Mouse (Mus musculus) hindbrain, embryonic 12.5 days (tissue): Measurements from ENCODE around the gene Smim12. TPM values are rescaled to one million over a fixed set of nuclear protein-coding genes. Genes with fewer than 3 reads are reported as not detected.

Experiments used
- ATAC-seq: fragments of 200-750 bp; cut with Nextera tagmentation; 2 replicates; pipeline ENCODE4 v1.8.0; 2017; ENCODE audit warnings: moderate TSS enrichment; ENCODE audit not compliant: low FRiP score
- H3K27ac ChIP-seq: fragments of 300-500 bp; sonication (generic); 2 replicates; pipeline ENCODE4 v1.5.1; 2016; ENCODE audit warnings: mild to moderate bottlenecking
- H3K27me3 ChIP-seq: fragments of 300-500 bp; sonication (generic); 2 replicates; pipeline ENCODE4 v1.6.1; 2016; ENCODE audit warnings: mild to moderate bottlenecking
- H3K36me3 ChIP-seq: fragments of 300-500 bp; sonication (generic); 2 replicates; pipeline ENCODE4 v1.6.1; 2016; ENCODE audit warnings: mild to moderate bottlenecking
- H3K4me1 ChIP-seq: fragments of 300-500 bp; sonication (generic); 2 replicates; pipeline ENCODE4 v1.6.1; 2016
- H3K4me2 ChIP-seq: fragments of 300-500 bp; sonication (generic); replicated peaks from 2 replicates; pipeline ENCODE4 v1.6.1; 2016; ENCODE audit warnings: mild to moderate bottlenecking
- H3K4me3 ChIP-seq: fragments of 300-500 bp; sonication (generic); 2 replicates; pipeline ENCODE4 v1.5.1; 2016; ENCODE audit warnings: mild to moderate bottlenecking
- H3K9ac ChIP-seq: fragments of 300-500 bp; sonication (generic); 2 replicates; pipeline ENCODE4 v1.6.1; 2016; ENCODE audit warnings: mild to moderate bottlenecking, moderate library complexity
- H3K9me3 ChIP-seq: fragments of 300-500 bp; sonication (generic); replicated peaks from 2 replicates; pipeline ENCODE4 v1.6.1; 2016; ENCODE audit warnings: mild to moderate bottlenecking
- whole genome bisulfite sequencing: fragments of 180-500 bp; shearing (Covaris S2); methylation state at CpG from one replicate; pipeline ENCODE4 v1.1.7; 2016; 5-methylcytosine and 5-hydroxymethylcytosine counted together
- polyA plus RNA-seq: library from polyadenylated mRNA; unstranded; fragments of >200 nt; fragmentation: Nextera tagmentation; extraction: Ambion mirVana; gene quantifications from 2 replicates; pipeline ENCODE4 v1.2.1, GENCODE M21; 2016

Smim12 gene
- polyA plus RNA-seq, 1 experiment from 2014 or later: 50.6 TPM

DNA sequence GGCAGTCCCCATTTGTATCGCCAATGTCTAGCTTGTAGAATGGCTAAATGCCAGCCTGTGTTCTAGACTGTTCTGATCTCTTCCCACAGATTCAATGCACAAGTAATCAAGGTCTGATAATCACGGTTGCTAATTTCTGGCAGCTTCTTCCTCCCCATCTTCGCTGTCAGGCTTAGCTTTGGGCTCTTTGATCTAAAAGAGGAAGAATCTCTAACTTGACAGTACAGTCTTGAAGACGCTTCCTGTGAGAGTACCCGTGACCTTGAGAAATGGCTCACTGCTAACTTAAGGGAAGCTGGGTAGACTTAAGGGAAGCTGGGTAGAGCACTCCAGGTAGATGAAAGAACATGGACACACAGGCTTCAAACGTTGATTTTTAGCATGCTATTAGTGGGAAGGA is 888 bp upstream of the Smim12 start:
- peaks cover 16% of the 10 kb centered on the region for H3K4me1 ChIP-seq
- H3K27me3 ChIP-seq: peaks cover 17% of the 10 kb centered on the region
- H3K9me3 ChIP-seq: no peaks in the 10 kb centered on the region
- H3K9ac ChIP-seq: no peak overlapping the region
- H3K4me2 ChIP-seq: no peak overlapping the region
- WGBS: 65% methylated on average over 6 of the region's 6 CpGs
- peaks cover 13% of the 10 kb centered on the region for H3K36me3 ChIP-seq
- H3K4me3 ChIP-seq: no peak overlapping the region
- no peak overlapping the region for H3K27ac ChIP-seq
- ATAC-seq: no peak

DNA sequence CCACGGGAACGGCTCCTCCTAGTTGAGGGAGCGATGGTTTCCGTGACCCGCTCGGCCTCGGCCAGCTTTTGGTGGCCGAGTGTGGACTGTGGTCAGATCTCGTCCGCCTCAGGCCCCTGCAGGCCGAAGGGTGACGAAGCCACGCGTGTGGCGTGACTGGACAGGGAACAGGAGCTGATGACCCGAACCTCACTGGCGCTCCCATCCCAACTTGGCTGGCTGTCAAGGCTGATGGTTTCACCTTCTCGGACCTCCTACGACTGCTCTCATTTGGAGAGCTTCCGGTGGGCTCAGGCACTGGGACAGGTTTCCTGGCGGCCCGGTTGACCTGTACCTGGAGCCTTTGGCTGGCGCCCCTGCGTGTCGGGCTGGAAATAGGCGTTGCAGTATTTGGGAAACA is 369 bp downstream of the Smim12 start:
- under 1% methylated on average over 26 of the region's 26 CpGs for WGBS
- Histone ChIP-seq H3K9me3 (no peaks in the 10 kb centered on the region), H3K4me2 (peak overlapping the region; percentile 97), H3K36me3 (peaks cover 20% of the 10 kb centered on the region), H3K9ac (peak overlapping the region; percentile 85), H3K27ac (no peak overlapping the region), H3K27me3 (peaks cover 12% of the 10 kb centered on the region; the same call in 1 of the 2 replicates), H3K4me1 (peaks cover 16% of the 10 kb centered on the region), H3K4me3 (peak overlapping the region; percentile 84)
- ATAC-seq: peak; percentile 69

DNA sequence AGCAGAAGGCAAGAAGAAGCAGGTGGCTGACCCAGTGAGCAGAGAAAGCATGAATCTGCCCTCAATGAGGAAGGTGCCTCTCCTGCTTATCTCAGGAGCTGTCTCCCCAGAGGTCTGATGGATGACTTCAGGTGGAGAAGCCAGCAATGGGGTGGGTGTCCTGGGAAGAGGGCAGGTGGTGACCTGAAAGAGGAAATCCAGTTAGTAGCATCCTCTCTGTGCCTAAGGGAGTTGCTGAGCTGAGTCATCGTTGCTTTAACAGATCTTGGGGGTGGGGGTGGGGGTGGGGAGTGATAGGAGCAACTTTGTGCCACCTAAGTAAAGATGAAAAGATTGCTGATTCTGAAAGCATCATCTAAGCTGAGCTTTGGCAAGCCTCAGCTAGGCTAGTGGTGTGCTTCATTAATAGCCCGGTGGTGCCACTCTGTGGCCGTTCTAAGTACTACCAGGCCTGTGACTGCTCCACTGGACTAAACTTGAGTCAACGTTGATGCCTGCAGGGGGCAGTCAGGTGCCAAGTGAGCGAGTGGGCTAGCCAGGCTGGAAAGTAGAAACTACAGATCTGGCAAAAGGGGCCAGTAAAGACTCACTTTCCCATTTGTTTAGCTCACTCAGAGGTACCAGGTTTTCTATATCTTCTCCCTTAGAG is 6.2 kb downstream of the Smim12 start:
- WGBS: 2% methylated on average over 5 of the region's 5 CpGs
- no peak overlapping the region for H3K4me3 ChIP-seq

DNA sequence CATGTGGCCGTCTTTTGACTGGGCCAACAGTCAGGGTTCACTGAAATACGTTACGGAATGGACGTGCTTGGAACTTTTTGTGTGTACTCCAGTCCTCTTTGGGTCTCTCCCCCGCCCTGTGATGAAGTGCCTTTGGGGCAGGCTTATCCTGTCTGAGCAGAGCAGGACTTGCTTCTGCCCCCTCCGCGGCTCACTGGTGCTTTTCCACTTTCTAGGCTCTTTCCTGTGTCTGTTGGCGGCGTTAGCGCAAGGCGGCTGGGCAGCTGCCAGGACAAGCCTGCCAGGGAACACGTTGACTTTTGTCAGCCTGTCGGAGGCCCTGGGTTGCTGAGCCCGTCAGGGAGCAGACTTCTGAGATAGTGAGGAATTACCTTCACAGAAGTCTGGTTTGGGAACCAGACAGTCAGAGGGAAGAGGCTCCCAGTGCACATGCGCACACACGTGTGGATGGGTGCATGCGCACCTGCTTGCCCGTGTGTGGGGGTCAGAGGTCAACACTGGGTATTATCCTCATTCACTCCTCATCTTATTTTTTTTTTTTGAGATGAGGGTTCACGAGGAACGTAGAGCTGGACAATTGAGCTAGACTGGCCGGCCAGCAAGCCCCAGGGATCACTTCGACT is 8.5 kb downstream of the Smim12 start:
- no peak overlapping the region for H3K27ac ChIP-seq

More for the DNA sequence above, 6.2 kb downstream of the Smim12 start:
- peaks cover 12% of the 10 kb centered on the region for H3K4me1 ChIP-seq
- peak; percentile 87 for ATAC-seq
- H3K9ac ChIP-seq: no peak overlapping the region
- H3K9me3 ChIP-seq: no peaks in the 10 kb centered on the region
- peaks cover 20% of the 10 kb centered on the region for H3K36me3 ChIP-seq
- H3K27me3 ChIP-seq: no peaks in the 10 kb centered on the region
- no peak overlapping the region for H3K27ac ChIP-seq
- no peak overlapping the region for H3K4me2 ChIP-seq

DNA sequence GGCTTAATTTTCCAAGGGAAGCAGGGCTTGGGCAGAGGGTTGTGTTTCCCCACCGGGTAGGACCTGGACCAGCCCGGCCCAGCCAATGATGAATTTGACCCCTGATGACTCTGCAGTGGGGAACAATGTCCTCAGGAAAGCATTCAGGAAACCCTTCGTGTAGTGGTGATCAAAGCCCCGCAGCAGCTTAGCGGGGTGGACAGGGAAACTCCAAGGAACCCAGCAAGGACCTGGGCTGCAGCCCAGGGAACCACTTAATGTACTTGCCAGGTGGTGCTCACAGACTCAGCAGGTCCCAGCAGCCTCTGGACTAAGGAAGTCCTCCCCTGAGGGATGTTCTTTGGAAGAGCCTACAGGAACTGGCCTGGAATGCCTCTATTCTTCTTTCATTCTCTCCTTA is 13.2 kb downstream of the Smim12 start:
- no peak overlapping the region for H3K4me3 ChIP-seq
- H3K27me3 ChIP-seq: no peaks in the 10 kb centered on the region
- no peak overlapping the region for H3K27ac ChIP-seq
- 59% methylated on average over 5 of the region's 5 CpGs for WGBS
- no peak for ATAC-seq
- no peak overlapping the region for H3K9ac ChIP-seq
- no peak overlapping the region for H3K4me2 ChIP-seq
- H3K9me3 ChIP-seq: no peaks in the 10 kb centered on the region
- no peaks in the 10 kb centered on the region for H3K36me3 ChIP-seq
- peaks cover 3% of the 10 kb centered on the region; the same call in 1 of the 2 replicates for H3K4me1 ChIP-seq

More for the DNA sequence above, 8.5 kb downstream of the Smim12 start:
- H3K9me3 ChIP-seq: no peaks in the 10 kb centered on the region
- peaks cover 13% of the 10 kb centered on the region for H3K36me3 ChIP-seq
- ATAC-seq: no peak
- H3K9ac ChIP-seq: no peak overlapping the region
- peaks cover 3% of the 10 kb centered on the region; the same call in 1 of the 2 replicates for H3K4me1 ChIP-seq
- H3K27me3 ChIP-seq: no peaks in the 10 kb centered on the region
- no peak overlapping the region for H3K4me3 ChIP-seq
- H3K4me2 ChIP-seq: no peak overlapping the region
- 66% methylated on average over 22 of the region's 22 CpGs for WGBS

DNA sequence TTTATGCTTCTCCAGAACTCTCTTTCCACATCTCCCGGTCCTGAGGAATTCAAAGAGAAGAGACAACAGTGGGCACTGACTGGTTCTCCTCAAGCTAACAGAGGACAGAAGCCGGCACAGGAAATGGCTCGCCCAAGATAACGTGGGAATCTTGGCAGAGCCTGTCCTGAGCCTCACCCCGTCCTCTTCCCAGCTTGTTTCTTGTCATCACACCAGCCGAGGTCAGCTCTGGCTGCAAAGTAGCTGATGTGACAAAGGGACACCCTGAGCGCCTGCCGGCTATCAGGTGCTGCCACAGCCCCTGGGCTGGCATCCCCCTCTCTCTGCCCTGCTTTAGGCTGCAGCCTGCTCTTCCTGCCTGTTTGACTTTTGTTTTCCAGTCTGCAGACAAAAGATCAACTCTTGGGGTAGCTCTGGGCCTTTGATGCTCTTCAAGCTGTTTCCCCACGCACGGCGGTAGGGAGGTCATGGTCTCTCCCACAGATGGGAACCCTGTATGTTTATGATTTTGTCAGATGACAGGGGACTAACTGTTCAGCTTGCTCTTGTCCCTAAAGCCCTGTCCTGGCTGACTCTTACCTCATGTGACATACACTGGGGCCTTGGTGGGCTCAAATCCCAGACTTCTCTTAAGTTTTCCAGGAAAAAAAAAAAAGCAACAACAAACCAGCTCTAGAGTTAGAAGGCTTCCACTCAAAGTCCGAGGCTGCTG is 14.8 kb downstream of the Smim12 start:
- H3K9me3 ChIP-seq: no peaks in the 10 kb centered on the region
- no peak overlapping the region for H3K27ac ChIP-seq
- no peaks in the 10 kb centered on the region for H3K4me1 ChIP-seq
- no peak overlapping the region for H3K4me2 ChIP-seq
- H3K36me3 ChIP-seq: no peaks in the 10 kb centered on the region
- no peak for ATAC-seq
- 54% methylated on average over 12 of the region's 12 CpGs for WGBS
- no peak overlapping the region for H3K4me3 ChIP-seq
- H3K9ac ChIP-seq: no peak overlapping the region
- H3K27me3 ChIP-seq: no peaks in the 10 kb centered on the region

DNA sequence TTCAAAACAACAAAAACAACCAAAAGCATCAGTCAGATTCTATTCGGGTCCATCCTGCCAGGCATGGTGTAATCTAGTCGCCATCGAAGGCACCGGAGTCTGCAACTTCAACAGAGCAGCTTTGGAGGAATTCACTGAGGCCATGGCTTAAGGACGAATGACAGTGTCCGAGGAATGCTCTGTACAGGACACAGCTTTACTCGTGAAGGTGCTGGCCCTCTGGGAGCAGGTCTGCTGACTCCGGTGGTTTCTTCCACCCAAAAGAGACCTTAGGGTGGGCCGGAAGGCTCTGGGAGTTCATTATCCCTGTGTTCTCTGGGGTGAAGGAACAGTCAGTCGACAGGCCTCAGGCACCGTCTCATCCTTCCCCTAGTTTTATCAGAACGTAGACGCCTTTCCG is 18.0 kb downstream of the Smim12 start:
- H3K4me1 ChIP-seq: peaks cover 8% of the 10 kb centered on the region
- no peak overlapping the region for H3K4me2 ChIP-seq
- no peak overlapping the region for H3K27ac ChIP-seq
- H3K4me3 ChIP-seq: no peak overlapping the region
- H3K9me3 ChIP-seq: no peaks in the 10 kb centered on the region
- WGBS: 91% methylated on average over 14 of the region's 14 CpGs
- H3K9ac ChIP-seq: no peak overlapping the region
- no peak for ATAC-seq
- no peaks in the 10 kb centered on the region for H3K36me3 ChIP-seq
- H3K27me3 ChIP-seq: no peaks in the 10 kb centered on the region

DNA sequence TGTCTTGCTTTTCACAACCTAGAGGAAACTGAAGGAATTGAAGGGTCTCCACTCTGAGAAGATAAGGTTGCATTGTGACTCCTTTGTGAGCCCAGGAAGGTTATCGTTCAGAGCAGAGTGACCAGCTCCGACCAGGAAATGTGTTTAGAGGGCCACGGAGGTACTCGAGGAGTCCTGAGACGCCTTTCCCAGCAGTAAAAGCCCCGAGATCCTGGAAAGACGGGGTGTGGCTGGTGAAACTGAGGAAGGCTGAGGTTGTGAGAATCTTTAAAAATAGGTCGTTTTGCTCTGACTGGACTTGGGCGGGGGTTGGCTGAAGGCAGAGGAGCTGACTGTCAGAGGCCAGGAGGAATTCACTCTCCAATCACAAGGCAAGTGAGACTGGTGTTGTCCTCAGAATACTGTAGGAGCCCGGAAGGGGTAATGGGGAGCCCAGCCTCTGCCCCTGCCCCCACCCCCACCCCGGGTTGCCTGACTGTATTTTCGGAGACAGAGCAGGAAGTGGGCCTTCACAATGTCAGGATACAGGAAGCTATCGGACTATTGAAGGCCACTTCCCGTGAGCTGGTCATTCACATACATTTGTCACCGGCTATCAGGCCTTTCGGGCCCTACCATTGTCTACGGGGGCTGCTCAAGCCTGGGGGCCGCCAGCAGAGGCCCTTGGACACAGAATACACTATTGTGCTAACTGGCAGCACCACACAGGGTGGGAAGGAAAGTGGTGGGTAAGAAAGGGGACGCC is 20.0 kb downstream of the Smim12 start:
- Histone ChIP-seq H3K9ac (no peak overlapping the region), H3K4me1 (peaks cover 8% of the 10 kb centered on the region), H3K4me3 (no peak overlapping the region), H3K9me3 (no peaks in the 10 kb centered on the region), H3K4me2 (no peak overlapping the region), H3K27me3 (no peaks in the 10 kb centered on the region; the same call in 1 of the 2 replicates), H3K27ac (no peak overlapping the region), H3K36me3 (no peaks in the 10 kb centered on the region)
- WGBS: 61% methylated on average over 19 of the region's 19 CpGs
- ATAC-seq: no peak

DNA sequence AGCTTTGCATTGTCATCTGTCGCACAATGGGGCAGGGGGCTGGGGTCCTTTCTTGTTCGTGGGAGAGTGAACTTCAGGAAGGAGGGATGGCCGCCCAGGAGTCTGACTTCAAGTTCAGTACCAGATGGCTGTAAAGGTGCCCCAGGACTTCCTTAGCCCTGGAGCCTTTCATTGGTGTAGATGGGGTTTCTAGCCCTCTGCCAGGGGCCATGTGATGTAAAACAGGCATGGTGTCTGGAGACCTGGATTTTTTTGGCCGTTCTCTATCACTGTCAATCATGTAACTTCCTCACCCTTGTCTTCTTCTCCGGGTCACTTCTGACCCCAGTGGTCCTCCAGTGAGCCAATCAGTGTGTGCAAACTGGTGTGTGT is 20.6 kb downstream of the Smim12 start:
- H3K27me3 ChIP-seq: no peaks in the 10 kb centered on the region; the same call in 1 of the 2 replicates
- WGBS: 50% methylated on average over 5 of the region's 5 CpGs
- no peak for ATAC-seq
- H3K4me3 ChIP-seq: no peak overlapping the region
- H3K27ac ChIP-seq: no peak overlapping the region
- no peaks in the 10 kb centered on the region for H3K9me3 ChIP-seq
- H3K4me1 ChIP-seq: peaks cover 8% of the 10 kb centered on the region
- H3K9ac ChIP-seq: no peak overlapping the region
- no peak overlapping the region for H3K4me2 ChIP-seq
- no peaks in the 10 kb centered on the region for H3K36me3 ChIP-seq

DNA sequence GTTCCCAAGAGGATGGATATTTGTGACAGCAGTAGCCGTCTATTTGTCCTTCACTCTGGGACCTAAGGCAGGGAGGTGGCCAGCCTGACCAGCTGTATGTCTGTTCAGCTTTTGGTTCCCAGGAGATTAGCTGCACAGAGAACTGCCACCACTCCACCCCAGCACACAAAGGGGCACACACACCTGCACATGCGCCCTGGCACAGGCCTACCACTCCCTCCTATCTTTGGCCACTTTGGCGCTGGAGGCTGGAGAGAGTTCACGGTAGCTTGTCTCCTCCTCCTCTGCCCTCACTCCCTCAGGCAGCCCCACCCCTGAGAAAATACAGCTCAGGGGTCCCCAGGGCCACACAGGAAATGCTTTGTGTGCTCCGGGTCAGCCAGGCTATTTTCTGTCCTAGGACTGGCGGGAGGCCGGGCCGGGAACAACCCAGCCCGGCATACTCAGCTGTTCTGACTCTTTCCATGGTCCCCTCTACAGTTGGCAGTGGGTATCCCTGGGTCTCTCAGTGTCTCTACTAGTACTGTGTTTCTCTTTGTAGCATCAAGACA is 34.9 kb downstream of the Smim12 start:
- Histone ChIP-seq H3K27ac (no peak overlapping the region), H3K4me2 (no peak overlapping the region), H3K4me3 (no peak overlapping the region), H3K9me3 (no peaks in the 10 kb centered on the region), H3K9ac (no peak overlapping the region), H3K36me3 (no peaks in the 10 kb centered on the region), H3K4me1 (peaks cover 6% of the 10 kb centered on the region; the same call in 1 of the 2 replicates), H3K27me3 (no peaks in the 10 kb centered on the region)
- no peak for ATAC-seq
- 48% methylated on average over 9 of the region's 9 CpGs for whole genome bisulfite sequencing

DNA sequence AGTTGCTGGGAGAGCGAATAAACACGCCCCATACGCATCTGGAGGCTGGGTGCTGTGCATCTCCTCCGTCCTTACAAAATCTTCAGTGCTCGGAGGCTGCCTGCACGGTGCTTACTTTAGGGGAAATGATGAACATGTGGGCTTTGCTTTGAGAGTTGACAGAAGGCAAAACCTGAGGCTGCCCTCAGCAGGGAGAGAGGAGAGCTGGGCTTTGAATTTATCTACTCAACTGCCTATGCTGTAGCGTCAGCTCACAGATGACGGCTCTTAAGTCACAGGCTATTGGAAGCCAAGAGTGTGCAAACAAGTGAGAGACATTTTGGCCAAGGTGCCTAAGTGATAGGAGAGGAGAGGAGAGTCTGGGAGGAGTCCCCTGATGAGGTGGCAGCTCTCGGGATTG is 35.7 kb downstream of the Smim12 start:
- WGBS: 75% methylated on average over 9 of the region's 9 CpGs
- Histone ChIP-seq H3K4me3 (no peak overlapping the region), H3K4me1 (peaks cover 6% of the 10 kb centered on the region; the same call in 1 of the 2 replicates), H3K9ac (no peak overlapping the region), H3K4me2 (no peak overlapping the region), H3K9me3 (no peaks in the 10 kb centered on the region), H3K36me3 (no peaks in the 10 kb centered on the region), H3K27ac (no peak overlapping the region), H3K27me3 (no peaks in the 10 kb centered on the region)
- no peak for ATAC-seq

DNA sequence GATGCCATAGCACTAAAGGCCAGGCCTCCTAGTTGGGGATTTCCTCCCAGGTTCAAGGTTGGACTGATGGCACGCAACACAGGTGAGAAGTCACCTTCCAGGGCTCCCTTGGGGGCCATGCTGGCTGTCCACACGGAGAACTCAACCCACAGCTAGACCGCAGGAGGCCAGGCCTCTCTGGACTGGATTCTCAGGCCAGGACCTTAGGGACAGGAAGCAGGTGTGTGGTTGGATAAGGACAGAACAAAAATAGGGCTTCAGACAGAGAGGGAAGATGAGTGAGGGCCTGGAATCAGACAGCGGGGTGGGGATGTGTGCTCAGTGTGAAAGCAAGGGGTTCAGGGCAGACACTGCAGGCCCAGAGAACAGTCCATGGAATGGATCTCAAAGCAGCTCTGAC is 43.3 kb downstream of the Smim12 start:
- WGBS: 73% methylated on average over 4 of the region's 4 CpGs
- Histone ChIP-seq H3K36me3 (no peaks in the 10 kb centered on the region), H3K4me3 (no peak overlapping the region), H3K9me3 (no peaks in the 10 kb centered on the region), H3K4me1 (no peaks in the 10 kb centered on the region), H3K27ac (no peak overlapping the region), H3K27me3 (no peaks in the 10 kb centered on the region), H3K9ac (no peak overlapping the region), H3K4me2 (no peak overlapping the region)
- no peak for ATAC-seq
